Mouse (Mus musculus) frontal cortex, postnatal 14 days (tissue): ENCODE data around the gene Serpinb9g.
"Not testable (repeated sequence)": the region's sequence is repeated elsewhere in the genome, so short reads cannot be mapped to it uniquely, and the experiment has no call there.

Experiments used
- DNase-seq, 2 experiments: peaks; one replicate each; pipeline ENCODE4 v3.0.0; 2022; ENCODE audit warnings: low spot score in 2 of 2

The Serpinb9g gene

GRCm38 (mm10) chr13:33484490-33484889 lies at the start of gene Serpinb9g:
TSS of gene Serpinb9g (plus strand) at chr13:33484790.
- DNase-seq, result not testable (repeated sequence)

- DNase-seq, result not testable (repeated sequence)
Observed at GRCm38 (mm10) chr13:33483872-33484271, 718 bp upstream of the Serpinb9g start.

GRCm38 (mm10) chr13:33524629-33525028 lies 40.0 kb downstream of the Serpinb9g start:
- no peak for DNase-seq

GRCm38 (mm10) chr13:33532814-33533213 lies 48.2 kb downstream of the Serpinb9g start:
- DNase-seq, result no peak
